Mouse (Mus musculus) heart, embryonic 15.5 days (tissue): Measurements from ENCODE around the gene Taf10. TPM values are rescaled to one million over a fixed set of nuclear protein-coding genes. Genes with fewer than 3 reads are reported as not detected.

Source experiments
- ATAC-seq: fragments of 200-750 bp; cut with Nextera tagmentation; replicated peaks from 2 replicates; pipeline ENCODE4 v1.8.0; 2017; ENCODE audit warnings: low read depth, moderate TSS enrichment; ENCODE audit not compliant: insufficient number of reproducible peaks, insufficient read depth, low FRiP score
- H3K27ac ChIP-seq: fragments of 300-500 bp; sonication (generic); 2 replicates; pipeline ENCODE4 v1.5.1; 2015; ENCODE audit warnings: mild to moderate bottlenecking, inconsistent platforms
- H3K27me3 ChIP-seq: fragments of 300-500 bp; sonication (generic); 2 replicates; pipeline ENCODE4 v1.6.1; 2015; ENCODE audit warnings: inconsistent platforms
- H3K36me3 ChIP-seq: fragments of 300-500 bp; sonication (generic); 2 replicates; pipeline ENCODE4 v1.6.1; 2015; ENCODE audit warnings: mild to moderate bottlenecking, inconsistent platforms
- H3K4me1 ChIP-seq: fragments of 300-500 bp; sonication (generic); replicated peaks from 2 replicates; pipeline ENCODE4 v1.6.1; 2015; ENCODE audit warnings: inconsistent platforms
- H3K4me2 ChIP-seq: fragments of 300-500 bp; sonication (generic); 2 replicates; pipeline ENCODE4 v1.6.1; 2015; ENCODE audit warnings: inconsistent platforms, mild to moderate bottlenecking, moderate library complexity
- H3K4me3 ChIP-seq: fragments of 300-500 bp; sonication (generic); 2 replicates; pipeline ENCODE4 v1.5.1; 2015; ENCODE audit warnings: mild to moderate bottlenecking, inconsistent platforms
- H3K9ac ChIP-seq: fragments of 300-500 bp; sonication (generic); 2 replicates; pipeline ENCODE4 v1.6.1; 2015; ENCODE audit warnings: mild to moderate bottlenecking, inconsistent platforms
- H3K9me3 ChIP-seq: fragments of 300-500 bp; sonication (generic); replicated peaks from 2 replicates; pipeline ENCODE4 v1.6.1; 2016; ENCODE audit warnings: inconsistent platforms
- WGBS: fragments of 180-500 bp; shearing (Covaris S2); methylation state at CpG from one replicate; pipeline ENCODE4 v1.1.7; 2015; ENCODE audit warnings: mixed read lengths; 5-methylcytosine and 5-hydroxymethylcytosine counted together
- polyA plus RNA-seq: library from polyadenylated mRNA; unstranded; fragments of >200 nt; fragmentation: Nextera tagmentation; extraction: Ambion mirVana; gene quantifications from 2 replicates; pipeline ENCODE4 v1.2.1, GENCODE M21; 2015

Taf10 gene
- polyA plus RNA-seq, 1 experiment from 2014 or later = 90.0 TPM

- no peak overlapping the region for H3K4me2 ChIP-seq
- ATAC-seq = no peak
Measured at GRCm38 (mm10) chr7:105703816-105704215, 40.3 kb downstream of the Taf10 start.

GRCm38 (mm10) chr7:105703184-105703583 is 41.0 kb downstream of the Taf10 start:
- Histone ChIP-seq H3K9me3 (no peaks in the 10 kb centered on the region), H3K4me2 (no peak overlapping the region), H3K36me3 (no peaks in the 10 kb centered on the region), H3K4me3 (no peak overlapping the region), H3K27me3 (no peaks in the 10 kb centered on the region), H3K4me1 (no peaks in the 10 kb centered on the region), H3K27ac (no peak overlapping the region), H3K9ac (no peak overlapping the region)
- no peak for ATAC-seq
- WGBS = 76% methylated on average over 16 of the region's 16 CpGs

More at GRCm38 (mm10) chr7:105703816-105704215, 40.3 kb downstream of the Taf10 start:
- no peaks in the 10 kb centered on the region for H3K4me1 ChIP-seq
- H3K9ac ChIP-seq = no peak overlapping the region
- H3K36me3 ChIP-seq = no peaks in the 10 kb centered on the region
- no peak overlapping the region for H3K4me3 ChIP-seq
- H3K27me3 ChIP-seq = no peaks in the 10 kb centered on the region
- no peaks in the 10 kb centered on the region for H3K9me3 ChIP-seq
- 79% methylated on average over 4 of the region's 4 CpGs for WGBS
- H3K27ac ChIP-seq = no peak overlapping the region

- WGBS = 71% methylated on average over 1 of the region's 1 CpGs
- Histone ChIP-seq H3K9me3 (no peaks in the 10 kb centered on the region), H3K4me2 (no peak overlapping the region), H3K4me1 (no peaks in the 10 kb centered on the region), H3K9ac (no peak overlapping the region), H3K4me3 (no peak overlapping the region), H3K27ac (no peak overlapping the region), H3K27me3 (no peaks in the 10 kb centered on the region), H3K36me3 (no peaks in the 10 kb centered on the region)
- ATAC-seq = no peak
Measured at GRCm38 (mm10) chr7:105690875-105691274, 53.3 kb downstream of the Taf10 start.

Other genes starting within 250 kb of the Taf10 start
- gene Smpd1, start 190.0 kb downstream of the Taf10 start, polyA plus RNA-seq = 54.4 and 61.0 TPM in 2 replicates
- 40.4 and 49.2 TPM in 2 replicates for gene Apbb1, start 162.7 kb downstream of the Taf10 start, polyA plus RNA-seq
- gene Hpx, start 144.2 kb downstream of the Taf10 start, polyA plus RNA-seq = 0.24 and 2.3 TPM in 2 replicates
- gene Trim3, start 110.8 kb downstream of the Taf10 start, polyA plus RNA-seq = 26.5 and 36.0 TPM in 2 replicates
- 138 and 156 TPM in 2 replicates for gene Timm10b, start 104.3 kb downstream of the Taf10 start, polyA plus RNA-seq
- gene Arfip2, start 103.9 kb downstream of the Taf10 start, polyA plus RNA-seq = 42.6 and 50.8 TPM in 2 replicates
- 24.0 and 39.7 TPM in 2 replicates for gene Gm45799, start 103.8 kb downstream of the Taf10 start, polyA plus RNA-seq
- gene Dnhd1, start 93.5 kb downstream of the Taf10 start, polyA plus RNA-seq = 0.72 and 0.91 TPM in 2 replicates
- 354 and 399 TPM in 2 replicates for gene Ilk, start 7.8 kb downstream of the Taf10 start, polyA plus RNA-seq
- 18.7 and 23.2 TPM in 2 replicates for gene Rrp8, start 7.0 kb downstream of the Taf10 start, polyA plus RNA-seq
- 72.8 and 77.1 TPM in 2 replicates for gene Tpp1, start 7.9 kb upstream of the Taf10 start, polyA plus RNA-seq
- gene Dchs1, start 43.3 kb upstream of the Taf10 start, polyA plus RNA-seq = 3.4 and 5.9 TPM in 2 replicates
- gene Mrpl17, start 66.7 kb upstream of the Taf10 start, polyA plus RNA-seq = 180 and 222 TPM in 2 replicates
- gene Gm4070, start 209.6 kb upstream of the Taf10 start, polyA plus RNA-seq = 0.28 and 0.68 TPM in 2 replicates